Comparison of ENCODE assay signal across 8 mouse cellular contexts in the genomic region with DNA sequence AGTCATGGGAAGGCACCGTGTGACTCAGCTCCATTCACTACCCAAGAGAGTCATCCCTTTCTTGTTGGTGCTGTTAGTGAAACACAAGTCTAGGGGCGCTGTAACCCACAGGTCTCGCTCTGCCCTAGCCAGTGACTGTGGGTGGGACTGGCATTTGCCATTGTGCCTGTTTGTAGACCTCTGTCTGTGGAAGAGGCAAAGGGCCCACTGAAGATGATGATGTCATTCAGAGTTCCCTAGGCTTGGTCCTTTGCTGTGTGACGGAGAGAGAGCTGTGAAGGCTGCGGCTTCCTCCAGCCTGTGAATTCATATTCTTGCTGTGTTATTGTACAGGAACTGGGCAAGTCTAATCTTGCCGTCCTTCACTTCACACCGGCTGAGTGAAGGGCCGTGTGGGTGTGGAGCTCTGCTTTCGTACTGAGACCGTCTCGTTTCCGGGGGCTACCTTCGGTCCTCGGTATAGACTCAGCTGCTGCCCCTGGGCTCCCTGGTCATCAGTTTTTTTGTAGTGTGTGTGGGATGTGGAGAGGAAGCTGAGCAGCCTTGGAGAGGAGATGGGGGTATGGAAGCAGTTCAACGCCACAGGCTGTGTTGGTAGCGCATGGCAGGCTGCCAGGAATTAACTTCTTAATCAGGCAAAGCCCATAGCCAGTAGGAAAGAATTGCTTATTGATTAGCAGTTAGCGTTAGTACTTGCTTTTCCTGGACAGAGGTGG. TPM values are rescaled to one million over a fixed set of nuclear protein-coding genes. Genes with fewer than 3 reads are reported as not detected.
DNase-seq lines count a peak whose midpoint lies in the region; ATAC-seq and TF ChIP-seq lines count a peak whose summit lies in the region.

No protein-coding gene starts in this region.

- ATAC-seq in lung, embryonic 14.5 days (ENCODE audit: insufficient read depth) = no peak
- ATAC-seq in intestine, postnatal 0 days = no peak
- no peak for ATAC-seq in stomach, embryonic 16.5 days (ENCODE audit: insufficient read depth, low FRiP score)

- H3K9me3 ChIP-seq in lung, embryonic 14.5 days (ENCODE audit: low read depth, low read length) = no peaks in the 10 kb centered on the region
- H3K9me3 ChIP-seq in intestine, postnatal 0 days (ENCODE audit: control insufficient read depth) = no peaks in the 10 kb centered on the region
- no peaks in the 10 kb centered on the region for H3K9me3 ChIP-seq in stomach, embryonic 16.5 days (replicated peaks; ENCODE audit: control insufficient read depth, low read length)

- TF ChIP-seq CTCF in lung, embryonic 14.5 days (IDR thresholded peaks at IDR 0.05; ENCODE audit: low read depth) = no peak
- no peak for TF ChIP-seq CTCF in bone marrow, adult 2 months (IDR thresholded peaks at IDR 0.05; ENCODE audit: control insufficient read depth, insufficient read depth, low read length)
- 0 out of 2 replicates have a peak, but pooled peaks have one; percentile 9 for TF ChIP-seq CTCF in intestine, postnatal 0 days (IDR thresholded peaks at IDR 0.05; ENCODE audit: low read depth)

- no peak for TF ChIP-seq POLR2A in bone marrow, adult 2 months (IDR thresholded peaks at IDR 0.05; ENCODE audit: borderline replicate concordance, control insufficient read depth, low read depth, low read length)

- H3K9ac ChIP-seq in lung, embryonic 14.5 days = no peak overlapping the region
- no peak overlapping the region for H3K9ac ChIP-seq in intestine, postnatal 0 days (ENCODE audit: low read depth, low read length)
- H3K9ac ChIP-seq in stomach, embryonic 16.5 days (ENCODE audit: low read length) = peak overlapping the region; percentile 19

- no peak overlapping the region for H3K4me3 ChIP-seq in lung, embryonic 14.5 days (ENCODE audit: low read depth, low read length)
- H3K4me3 ChIP-seq in bone marrow, adult 2 months (replicated peaks; ENCODE audit: control insufficient read depth, low read depth, low read length) = peak overlapping the region; percentile 10
- H3K4me3 ChIP-seq in intestine, postnatal 0 days (ENCODE audit: low read depth, low read length) = no peak overlapping the region
- peak overlapping the region; percentile 15; the same call in 1 of the 2 replicates for H3K4me3 ChIP-seq in stomach, embryonic 16.5 days (replicated peaks; ENCODE audit: low read length)

- H3K36me3 ChIP-seq in lung, embryonic 14.5 days (ENCODE audit: insufficient read depth) = no peaks in the 10 kb centered on the region
- no peaks in the 10 kb centered on the region for H3K36me3 ChIP-seq in intestine, postnatal 0 days (ENCODE audit: control insufficient read depth, insufficient read depth)
- no peaks in the 10 kb centered on the region for H3K36me3 ChIP-seq in stomach, embryonic 16.5 days (ENCODE audit: control insufficient read depth, insufficient read depth, low read length)

- H3K27me3 ChIP-seq in lung, embryonic 14.5 days (ENCODE audit: insufficient read depth, low read length) = no peaks in the 10 kb centered on the region
- no peaks in the 10 kb centered on the region for H3K27me3 ChIP-seq in intestine, postnatal 0 days (replicated peaks; ENCODE audit: control insufficient read depth, insufficient read depth, low read length)
- H3K27me3 ChIP-seq in stomach, embryonic 16.5 days (ENCODE audit: control insufficient read depth, insufficient read depth, low read length) = no peaks in the 10 kb centered on the region

- H3K4me1 ChIP-seq in lung, embryonic 14.5 days (ENCODE audit: insufficient read depth) = peaks cover 8% of the 10 kb centered on the region; the same call in 1 of the 2 replicates
- H3K4me1 ChIP-seq in bone marrow, adult 2 months (ENCODE audit: control insufficient read depth, insufficient read depth, low read length) = peaks cover 10% of the 10 kb centered on the region
- 0 out of 2 replicates have a peak, but pooled peaks cover 7% of the 10 kb centered on the region for H3K4me1 ChIP-seq in intestine, postnatal 0 days (replicated peaks; ENCODE audit: control insufficient read depth, insufficient read depth, low read length)
- H3K4me1 ChIP-seq in stomach, embryonic 16.5 days (ENCODE audit: control insufficient read depth, insufficient read depth, low read length) = peaks cover 33% of the 10 kb centered on the region

- 53% methylated on average over 17 of the region's 17 CpGs for WGBS in lung, embryonic 14.5 days
- 10% methylated on average over 17 of the region's 17 CpGs for WGBS in bone marrow, adult 2 months
- 61% methylated on average over 17 of the region's 17 CpGs for WGBS in intestine, postnatal 0 days
- 52% methylated on average over 17 of the region's 17 CpGs for WGBS in stomach, embryonic 16.5 days

- peak; percentile 24 for DNase-seq in adrenal gland, postnatal 25 days
- no peak for DNase-seq in adrenal gland, postnatal 4 days (ENCODE audit: low spot score in 2 of 2)
- DNase-seq in lung, embryonic 14.5 days = no peak
- DNase-seq in lung, postnatal 14 days = no peak
- no peak for DNase-seq in Muller cell, postnatal 12 days (ENCODE audit: inconsistent ontology term)

- peak overlapping the region; percentile 10; the same call in 1 of the 2 replicates for H3K4me2 ChIP-seq in lung, embryonic 14.5 days
- H3K4me2 ChIP-seq in intestine, postnatal 0 days (replicated peaks; ENCODE audit: low read depth) = no peak overlapping the region; the same call in 1 of the 2 replicates
- peak overlapping the region; percentile 37 for H3K4me2 ChIP-seq in stomach, embryonic 16.5 days (ENCODE audit: low read depth, low read length)

- no peak overlapping the region for H3K27ac ChIP-seq in lung, embryonic 14.5 days (ENCODE audit: low read depth)
- peak overlapping the region; percentile 85 for H3K27ac ChIP-seq in bone marrow, adult 2 months (ENCODE audit: control insufficient read depth, insufficient read depth, low read depth, low read length, poor library complexity)
- H3K27ac ChIP-seq in intestine, postnatal 0 days (ENCODE audit: low read depth, low read length) = no peak overlapping the region
- peak overlapping the region; percentile 80 for H3K27ac ChIP-seq in stomach, embryonic 16.5 days (ENCODE audit: low read length)

RNA-seq across cellular contexts. Expression of a gene that starts 7.7 kb away (rescaled TPM):
- total RNA-seq in adrenal gland, postnatal 25 days (2021) = 28.4 and 29.6 TPM in 2 replicates
- total RNA-seq in adrenal gland, postnatal 4 days (2021) = 10 to 100 TPM; 35.8 to 35.9 TPM
- polyA plus RNA-seq in lung, embryonic 14.5 days (2014; fragmentation: Nextera tagmentation; extraction: Ambion mirVana) = 72.9 and 73.7 TPM in 2 replicates
- polyA plus RNA-seq in bone marrow, adult 2 months (2011; ENCODE audit: insufficient read depth, insufficient read length, low replicate concordance, missing spikeins) = 18.1 and 29.1 TPM in 2 replicates
- 20.0 and 21.4 TPM in 2 replicates for polyA plus RNA-seq in intestine, postnatal 0 days (2015; fragmentation: Nextera tagmentation; extraction: Ambion mirVana)
- 79.3 and 87.5 TPM in 2 replicates for polyA plus RNA-seq in stomach, embryonic 16.5 days (2015; fragmentation: Nextera tagmentation; extraction: Ambion mirVana)

Comparison
In these comparisons a context has a peak if more than half of its experiments do, and no peak if none do; other contexts are left out.
1. H3K27ac ChIP-seq: peak in bone marrow, adult 2 months (single experiment) and stomach, embryonic 16.5 days (single experiment); none in lung, embryonic 14.5 days (single experiment) and intestine, postnatal 0 days (single experiment).
2. H3K4me3 ChIP-seq: peak in bone marrow, adult 2 months (single experiment) and stomach, embryonic 16.5 days (single experiment); none in lung, embryonic 14.5 days (single experiment) and intestine, postnatal 0 days (single experiment).